Mouse (Mus musculus) erythroblast, embryonic 14.5 days (primary cell): ENCODE measurements around the gene BC049715.

Experiments used
- GATA1 ChIP-seq: IDR thresholded peaks from 2 replicates; pipeline ENCODE4 v1.6.1; 2012; ENCODE audit warnings: low read length, inconsistent platforms, mixed read lengths
- TAL1 ChIP-seq: IDR thresholded peaks from 3 replicates; pipeline ENCODE4 v1.6.1; 2012; ENCODE audit warnings: low read length, inconsistent platforms, mixed read lengths

- no peak for TF ChIP-seq GATA1
- no peak for TF ChIP-seq TAL1
These were observed 19.4 kb upstream of the BC049715 start, which contains the start of gene H2afj for GRCm38 (mm10) chr6:136808014-136808417.
